Comparison of ENCODE assay signal across 9 mouse cellular contexts in genomic region chr2:131353564-131353915, GRCm38 (mm10). TPM values are rescaled to one million over a fixed set of nuclear protein-coding genes. Genes with fewer than 3 reads are reported as not detected.
DNase-seq lines count a peak whose midpoint lies in the region; ATAC-seq lines count a peak whose summit lies in the region.
"Had no signal": no experiment of that assay in that cellular context is flagged by ENCODE, and none has a peak within 500 bp of the region (broad histone marks: within the 10 kb centered on the region; RNA-seq: fewer than 3 reads in every experiment).

No protein-coding gene starts in this region.

- no peaks in the 10 kb centered on the region for H3K36me3 ChIP-seq in midbrain, embryonic 11.5 days (ENCODE audit: control insufficient read depth, insufficient read depth, low read length)

- peak overlapping the region; percentile 84 for H3K4me3 ChIP-seq in midbrain, embryonic 11.5 days (ENCODE audit: low read depth, low read length)

- WGBS in midbrain, embryonic 11.5 days, result 8% methylated on average over 2 of the region's 3 CpGs

- no peak overlapping the region for H3K27ac ChIP-seq in midbrain, embryonic 11.5 days (ENCODE audit: low read depth, low read length)

- H3K9ac ChIP-seq in midbrain, embryonic 11.5 days (ENCODE audit: low read length), result peak overlapping the region; percentile 70

- intact Hi-C loops in gastrocnemius, postnatal 14 days (cut with DNase I; ENCODE audit: low total_unique reads), result loop anchor here (10.0 kb wide), 1 partner anchor 61 kb away; no protein-coding TSS in a partner anchor
- intact Hi-C loops in left cerebral cortex, postnatal 14 days (cut with DNase I), result loop anchor here (2.0 to 5.0 kb wide), 2 partner anchors 64 to 91 kb away; partner anchors contain the start of gene Pank2

- H3K4me2 ChIP-seq in midbrain, embryonic 11.5 days, result peak overlapping the region; percentile 71

- DNase-seq in heart, adult 11 months, result peak; percentile 67
- no peak for DNase-seq in heart, postnatal 4 days
- DNase-seq in CD4-positive helper T cell, adult 2 months (ENCODE audit: low read depth, low spot score), result peak; percentile 14
- no peak for DNase-seq in midbrain, embryonic 11.5 days (ENCODE audit: low spot score, missing footprints)
- DNase-seq in gastrocnemius, adult 18-20 months (ENCODE audit: low spot score), result no peak
- DNase-seq in gastrocnemius, postnatal 14 days, result no peak
- DNase-seq in left cerebral cortex, postnatal 14 days (ENCODE audit: low spot score in 2 of 2), result no peak

- H3K27me3 ChIP-seq in midbrain, embryonic 11.5 days (ENCODE audit: control insufficient read depth, insufficient read depth, low read length), result no peaks in the 10 kb centered on the region
- H3K27me3 ChIP-seq: Patski had no signal

- peak; percentile 70 for ATAC-seq in hematopoietic stem cell, adult 5-6 weeks (replicated peaks in 1 of 2; ENCODE audit: insufficient read depth in 1 of 2, low FRiP score in 2 of 2, low TSS enrichment in 1 of 2, low read depth in 1 of 2, poor library complexity in 2 of 2, severe bottlenecking in 2 of 2)
- ATAC-seq in midbrain, embryonic 11.5 days (ENCODE audit: low FRiP score), result no peak

- peaks cover 5% of the 10 kb centered on the region; the same call in 1 of the 2 replicates for H3K4me1 ChIP-seq in midbrain, embryonic 11.5 days (ENCODE audit: control insufficient read depth, insufficient read depth, low read length)

- H3K9me3 ChIP-seq in midbrain, embryonic 11.5 days (ENCODE audit: control insufficient read depth, low read length), result no peaks in the 10 kb centered on the region

RNA-seq across cellular contexts. Expression of gene Rnf24, which starts 0.8 kb away (rescaled TPM):
- 1 to 10 TPM; 8.0 to 9.0 TPM for total RNA-seq in heart, postnatal 4 days (2021)
- 7.1 and 11.0 TPM in 2 replicates for total RNA-seq in hematopoietic stem cell, adult 5-6 weeks (2017)
- 8.5 and 9.2 TPM in 2 replicates for polyA plus RNA-seq in midbrain, embryonic 11.5 days (2014; fragmentation: Nextera tagmentation; extraction: Ambion mirVana)
- 1 to 10 TPM; 1.6 to 1.9 TPM for total RNA-seq in gastrocnemius, adult 18-20 months (2021)
- 1 to 10 TPM; 1.5 to 2.4 TPM for total RNA-seq in gastrocnemius, postnatal 14 days (2021)
- total RNA-seq in left cerebral cortex, postnatal 14 days (2021), result 10 to 100 TPM; 30.3 to 32.3 TPM

Comparison
In these comparisons a context has a peak if more than half of its experiments do, and no peak if none do; other contexts are left out.
1. DNase-seq: peak in heart, adult 11 months (single experiment) and CD4-positive helper T cell, adult 2 months (single experiment); none in heart, postnatal 4 days (single experiment), midbrain, embryonic 11.5 days (single experiment), gastrocnemius, adult 18-20 months (single experiment), gastrocnemius, postnatal 14 days (single experiment) and left cerebral cortex, postnatal 14 days (0 of 2).